Mouse (Mus musculus): Measurements from ENCODE around the gene Ints6.

DNA sequence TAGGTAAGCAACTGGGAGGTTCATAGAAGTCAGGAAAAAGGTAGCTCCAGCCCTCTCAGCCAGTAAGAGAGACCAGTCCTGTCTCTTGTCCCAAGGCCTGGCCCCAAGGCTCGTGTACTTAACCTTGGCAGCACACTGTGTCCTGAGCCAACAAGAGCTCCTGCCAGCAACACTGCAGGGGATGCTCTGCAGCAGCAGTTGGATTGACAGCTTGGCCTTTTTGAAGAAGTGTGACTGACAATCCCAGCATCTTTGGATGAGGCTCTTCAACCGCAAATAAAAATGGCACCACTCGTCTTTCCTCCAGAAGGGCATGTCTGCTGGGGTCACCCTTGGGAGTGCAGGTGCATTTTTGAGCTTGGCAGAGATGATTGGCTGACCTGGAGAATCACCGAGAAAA lies 120.6 kb downstream of the Ints6 start:
- TF ChIP-seq POLR2A (IDR thresholded peaks at IDR 0.05; ENCODE audit: insufficient read length, low read depth) (no peak), CEBPB (IDR thresholded peaks at IDR 0.05; ENCODE audit: insufficient read depth, poor library complexity, severe bottlenecking) (no peak)
